Mouse (Mus musculus) lung, embryonic 15.5 days (tissue): ENCODE measurements at regions not wholly inside any gene's neighbourhood (a gene's known extent, or its start where the extent isn't known, plus 50 kb on each side); places are given as distances from the start of the nearest gene placed in this dataset.

Experiments
- ATAC-seq: fragments of 200-750 bp; cut with Nextera tagmentation; 2 replicates; pipeline ENCODE4 v1.8.0; 2017; ENCODE audit warnings: moderate number of reproducible peaks, borderline replicate concordance; ENCODE audit not compliant: low FRiP score, low TSS enrichment; ENCODE audit errors: extremely low read depth
- H3K27ac ChIP-seq: fragments of 300-500 bp; sonication (generic); 2 replicates; pipeline ENCODE4 v1.5.1; 2015; ENCODE audit warnings: moderate library complexity, mild to moderate bottlenecking, inconsistent platforms
- H3K27me3 ChIP-seq: fragments of 300-500 bp; sonication (generic); 2 replicates; pipeline ENCODE4 v1.6.1; 2015; ENCODE audit warnings: inconsistent platforms
- H3K36me3 ChIP-seq: fragments of 300-500 bp; sonication (generic); 2 replicates; pipeline ENCODE4 v1.6.1; 2015; ENCODE audit warnings: inconsistent platforms
- H3K4me1 ChIP-seq: fragments of 300-500 bp; sonication (generic); 2 replicates; pipeline ENCODE4 v1.6.1; 2015; ENCODE audit warnings: inconsistent platforms
- H3K4me2 ChIP-seq: fragments of 300-500 bp; sonication (generic); 2 replicates; pipeline ENCODE4 v1.6.1; 2015; ENCODE audit warnings: inconsistent platforms, mild to moderate bottlenecking, moderate library complexity
- H3K4me3 ChIP-seq: fragments of 300-500 bp; sonication (generic); 2 replicates; pipeline ENCODE4 v1.5.1; 2015; ENCODE audit warnings: mild to moderate bottlenecking, inconsistent platforms
- H3K9ac ChIP-seq: fragments of 300-500 bp; sonication (generic); 2 replicates; pipeline ENCODE4 v1.6.1; 2015; ENCODE audit warnings: inconsistent platforms
- H3K9me3 ChIP-seq: fragments of 300-500 bp; sonication (generic); 2 replicates; pipeline ENCODE4 v1.6.1; 2016; ENCODE audit warnings: inconsistent platforms
- WGBS: fragments of 180-500 bp; shearing (Covaris S2); methylation state at CpG from one replicate; pipeline ENCODE4 v1.1.7; 2015; 5-methylcytosine and 5-hydroxymethylcytosine counted together

- 57% methylated on average over 6 of the region's 6 CpGs for WGBS
- Histone ChIP-seq H3K4me3 (no peak overlapping the region), H3K4me2 (no peak overlapping the region), H3K9me3 (no peaks in the 10 kb centered on the region), H3K36me3 (no peaks in the 10 kb centered on the region), H3K9ac (no peak overlapping the region), H3K4me1 (0 out of 2 replicates have a peak, but pooled peaks cover 13% of the 10 kb centered on the region), H3K27ac (no peak overlapping the region), H3K27me3 (no peaks in the 10 kb centered on the region)
- ATAC-seq = no peak
Observed at GRCm38 (mm10) chr6:143561316-143562088, 394.5 kb downstream of the Etnk1 start.

- no peak for ATAC-seq
- Histone ChIP-seq H3K36me3 (no peaks in the 10 kb centered on the region), H3K4me1 (no peaks in the 10 kb centered on the region), H3K27me3 (no peaks in the 10 kb centered on the region), H3K9me3 (no peaks in the 10 kb centered on the region), H3K4me3 (no peak overlapping the region), H3K27ac (no peak overlapping the region), H3K4me2 (no peak overlapping the region), H3K9ac (no peak overlapping the region)
- 78% methylated on average over 24 of the region's 24 CpGs for WGBS
Observed at GRCm38 (mm10) chr6:143571356-143572115, 404.5 kb downstream of the Etnk1 start.

GRCm38 (mm10) chr6:143579223-143579622 lies 412.2 kb downstream of the Etnk1 start:
- H3K4me3 ChIP-seq = no peak overlapping the region
- no peak overlapping the region for H3K27ac ChIP-seq
- H3K9ac ChIP-seq = no peak overlapping the region
- 88% methylated on average over 1 of the region's 1 CpGs for WGBS
- no peaks in the 10 kb centered on the region for H3K4me1 ChIP-seq
- H3K36me3 ChIP-seq = no peaks in the 10 kb centered on the region
- no peak for ATAC-seq
- no peaks in the 10 kb centered on the region for H3K27me3 ChIP-seq
- H3K4me2 ChIP-seq = no peak overlapping the region
- H3K9me3 ChIP-seq = no peaks in the 10 kb centered on the region

- Histone ChIP-seq H3K36me3 (no peaks in the 10 kb centered on the region), H3K9ac (no peak overlapping the region), H3K27ac (no peak overlapping the region), H3K4me3 (no peak overlapping the region), H3K27me3 (no peaks in the 10 kb centered on the region), H3K4me1 (no peaks in the 10 kb centered on the region), H3K9me3 (no peaks in the 10 kb centered on the region), H3K4me2 (no peak overlapping the region)
- 48% methylated on average over 1 of the region's 1 CpGs for WGBS
- ATAC-seq = no peak
Observed at GRCm38 (mm10) chr6:143589666-143590065, 422.6 kb downstream of the Etnk1 start.

- H3K27me3 ChIP-seq = no peaks in the 10 kb centered on the region
- no peak overlapping the region for H3K9ac ChIP-seq
- no peaks in the 10 kb centered on the region for H3K4me1 ChIP-seq
- H3K4me3 ChIP-seq = no peak overlapping the region
- no peak for ATAC-seq
- no peaks in the 10 kb centered on the region for H3K36me3 ChIP-seq
- H3K27ac ChIP-seq = no peak overlapping the region
- no peaks in the 10 kb centered on the region for H3K9me3 ChIP-seq
- WGBS = 52% methylated on average over 4 of the region's 4 CpGs
- no peak overlapping the region for H3K4me2 ChIP-seq
Observed at GRCm38 (mm10) chr6:143590231-143590630, 423.2 kb downstream of the Etnk1 start.

GRCm38 (mm10) chr6:143592490-143592889 lies 425.5 kb downstream of the Etnk1 start:
- Histone ChIP-seq H3K9me3 (no peaks in the 10 kb centered on the region), H3K4me1 (no peaks in the 10 kb centered on the region), H3K36me3 (no peaks in the 10 kb centered on the region), H3K27ac (no peak overlapping the region), H3K4me3 (no peak overlapping the region), H3K27me3 (no peaks in the 10 kb centered on the region), H3K9ac (no peak overlapping the region), H3K4me2 (no peak overlapping the region)
- ATAC-seq = no peak
- 84% methylated on average over 3 of the region's 3 CpGs for WGBS

GRCm38 (mm10) chr6:143595486-143595885 lies 428.5 kb downstream of the Etnk1 start:
- H3K4me2 ChIP-seq = no peak overlapping the region
- 35% methylated on average over 2 of the region's 2 CpGs for WGBS
- no peak overlapping the region for H3K4me3 ChIP-seq
- H3K9me3 ChIP-seq = no peaks in the 10 kb centered on the region
- no peaks in the 10 kb centered on the region for H3K36me3 ChIP-seq
- no peak for ATAC-seq
- no peak overlapping the region for H3K27ac ChIP-seq
- H3K9ac ChIP-seq = no peak overlapping the region
- no peaks in the 10 kb centered on the region for H3K27me3 ChIP-seq
- H3K4me1 ChIP-seq = no peaks in the 10 kb centered on the region

GRCm38 (mm10) chr6:143597414-143597813 lies 430.4 kb downstream of the Etnk1 start:
- H3K9me3 ChIP-seq = no peaks in the 10 kb centered on the region
- WGBS = 64% methylated on average over 3 of the region's 3 CpGs
- no peaks in the 10 kb centered on the region for H3K27me3 ChIP-seq
- H3K4me3 ChIP-seq = no peak overlapping the region
- H3K4me1 ChIP-seq = no peaks in the 10 kb centered on the region
- no peak overlapping the region for H3K27ac ChIP-seq
- no peak for ATAC-seq
- H3K9ac ChIP-seq = no peak overlapping the region
- no peak overlapping the region for H3K4me2 ChIP-seq
- H3K36me3 ChIP-seq = no peaks in the 10 kb centered on the region

GRCm38 (mm10) chr6:143598916-143599315 lies 431.9 kb downstream of the Etnk1 start:
- no peak overlapping the region for H3K27ac ChIP-seq
- no peak overlapping the region for H3K9ac ChIP-seq
- no peak overlapping the region for H3K4me2 ChIP-seq
- ATAC-seq = no peak
- H3K9me3 ChIP-seq = no peaks in the 10 kb centered on the region
- no peaks in the 10 kb centered on the region for H3K36me3 ChIP-seq
- H3K27me3 ChIP-seq = no peaks in the 10 kb centered on the region
- no peak overlapping the region for H3K4me3 ChIP-seq
- no peaks in the 10 kb centered on the region for H3K4me1 ChIP-seq
- WGBS = 52% methylated on average over 4 of the region's 4 CpGs

GRCm38 (mm10) chr6:143609100-143609499 lies 442.1 kb downstream of the Etnk1 start:
- no peak for ATAC-seq

GRCm38 (mm10) chr6:143612966-143613365 lies 445.9 kb downstream of the Etnk1 start:
- H3K4me2 ChIP-seq = no peak overlapping the region
- no peak for ATAC-seq
- no peak overlapping the region for H3K4me3 ChIP-seq
- no peaks in the 10 kb centered on the region for H3K9me3 ChIP-seq
- H3K4me1 ChIP-seq = no peaks in the 10 kb centered on the region
- WGBS = 70% methylated on average over 10 of the region's 10 CpGs
- no peak overlapping the region for H3K27ac ChIP-seq
- H3K9ac ChIP-seq = no peak overlapping the region
- H3K36me3 ChIP-seq = no peaks in the 10 kb centered on the region
- no peaks in the 10 kb centered on the region for H3K27me3 ChIP-seq

More at GRCm38 (mm10) chr6:143609100-143609499, 442.1 kb downstream of the Etnk1 start:
- no peaks in the 10 kb centered on the region for H3K36me3 ChIP-seq
- no peak overlapping the region for H3K4me3 ChIP-seq
- H3K4me2 ChIP-seq = no peak overlapping the region
- H3K27ac ChIP-seq = no peak overlapping the region
- H3K27me3 ChIP-seq = no peaks in the 10 kb centered on the region
- 86% methylated on average over 1 of the region's 1 CpGs for WGBS
- no peaks in the 10 kb centered on the region for H3K9me3 ChIP-seq
- H3K9ac ChIP-seq = no peak overlapping the region
- no peaks in the 10 kb centered on the region for H3K4me1 ChIP-seq

- Histone ChIP-seq H3K36me3 (no peaks in the 10 kb centered on the region), H3K4me2 (no peak overlapping the region), H3K9ac (no peak overlapping the region), H3K4me1 (no peaks in the 10 kb centered on the region), H3K27me3 (no peaks in the 10 kb centered on the region), H3K27ac (no peak overlapping the region), H3K4me3 (no peak overlapping the region), H3K9me3 (no peaks in the 10 kb centered on the region)
- no peak for ATAC-seq
- 71% methylated on average over 11 of the region's 11 CpGs for WGBS
Observed at GRCm38 (mm10) chr6:143614431-143614987, 447.5 kb downstream of the Etnk1 start.
